In the genomic region with DNA sequence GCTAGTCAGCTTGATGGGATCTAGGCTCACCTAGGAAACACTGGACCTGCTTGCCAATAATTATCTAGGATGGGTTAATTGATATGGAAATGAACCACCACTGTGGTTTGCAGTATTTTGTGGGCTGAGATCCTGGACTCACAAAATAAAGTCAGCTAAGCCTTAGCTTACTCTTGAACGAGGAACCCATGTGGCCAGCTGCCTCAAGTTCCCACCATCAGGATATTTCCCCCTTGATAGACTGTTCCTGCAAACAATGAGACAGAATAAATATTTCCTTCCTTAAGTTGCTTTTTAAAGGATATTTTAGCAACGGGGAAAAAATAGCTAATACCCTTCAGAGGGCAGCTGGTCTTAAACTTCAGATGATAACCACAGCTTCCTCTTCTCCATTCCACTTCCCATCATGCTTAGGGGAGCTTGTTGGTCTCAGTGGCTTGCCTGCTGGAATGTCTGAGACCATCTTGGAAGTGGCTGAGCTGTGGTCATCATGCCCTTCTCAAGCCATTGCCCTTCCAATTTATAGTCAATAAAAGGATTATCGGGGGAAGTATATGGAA, we compare ENCODE assay signal across 27 mouse cellular contexts.
DNase-seq lines count a peak whose midpoint lies in the region; ATAC-seq lines count a peak whose summit lies in the region.
"Had no signal": no experiment of that assay in that cellular context is flagged by ENCODE, and none has a peak within 500 bp of the region (broad histone marks: within the 10 kb centered on the region; RNA-seq: fewer than 3 reads in every experiment).

No protein-coding gene starts in this region.

- H3K27ac ChIP-seq in intestine, embryonic 16.5 days (ENCODE audit: low read length): no peak overlapping the region
- H3K27ac ChIP-seq: embryonic facial prominence, embryonic 12.5 days; forebrain, embryonic 15.5 days; gastrocnemius, adult 2 months; hindbrain, embryonic 10.5 days; liver, embryonic 14.5 days; midbrain, embryonic 13.5 days; neural tube, embryonic 13.5 days; stomach, embryonic 15.5 days had no signal

- 68% methylated on average over 3 of the region's 3 CpGs for WGBS in intestine, embryonic 16.5 days

- no peak overlapping the region for H3K4me3 ChIP-seq in intestine, embryonic 16.5 days (ENCODE audit: low read length)
- H3K4me3 ChIP-seq: embryonic facial prominence, embryonic 12.5 days; forebrain, embryonic 15.5 days; gastrocnemius, adult 2 months; heart, embryonic 12.5 days; hindbrain, embryonic 10.5 days; midbrain, embryonic 13.5 days; neural tube, embryonic 13.5 days; stomach, embryonic 15.5 days had no signal

- no peaks in the 10 kb centered on the region for H3K4me1 ChIP-seq in intestine, embryonic 16.5 days (ENCODE audit: control insufficient read depth, insufficient read depth, low read length)
- H3K4me1 ChIP-seq: embryonic facial prominence, embryonic 12.5 days; forebrain, embryonic 15.5 days; heart, embryonic 12.5 days; hindbrain, embryonic 10.5 days; midbrain, embryonic 13.5 days; neural tube, embryonic 13.5 days; stomach, embryonic 15.5 days had no signal

- no peak overlapping the region for H3K4me2 ChIP-seq in intestine, embryonic 16.5 days (ENCODE audit: low read depth, low read length)
- H3K4me2 ChIP-seq: embryonic facial prominence, embryonic 12.5 days; forebrain, embryonic 15.5 days; heart, embryonic 12.5 days; lung, embryonic 14.5 days; midbrain, embryonic 13.5 days; neural tube, embryonic 13.5 days; stomach, embryonic 15.5 days had no signal

- no peaks in the 10 kb centered on the region for H3K9me3 ChIP-seq in intestine, embryonic 16.5 days (ENCODE audit: control insufficient read depth, low read length)
- H3K9me3 ChIP-seq: embryonic facial prominence, embryonic 12.5 days; forebrain, embryonic 15.5 days; heart, embryonic 12.5 days; hindbrain, embryonic 10.5 days; midbrain, embryonic 13.5 days; neural tube, embryonic 13.5 days; stomach, embryonic 15.5 days had no signal

- intact Hi-C loops in heart, postnatal 25 days (cut with DNase I): no loop called here

- peak; percentile 92 for DNase-seq in heart, adult 11 months
- DNase-seq in heart, postnatal 25 days (ENCODE audit: low spot score): no peak
- DNase-seq in 416B (ENCODE audit: low read depth): peak; percentile 70
- no peak for DNase-seq in cerebellum, adult 11 months
- DNase-seq: adrenal gland, postnatal 36 days; cerebellum, adult 9-10 months; cerebellum, postnatal 36 days; embryo, embryonic 11 days; gastrocnemius, adult 2 months; gastrocnemius, postnatal 36 days; kidney, adult 9 months; kidney, postnatal 10 days; layer of hippocampus, adult 9-11 months; liver; lung, embryonic 14.5 days had no signal

- ATAC-seq in common myeloid progenitor, adult 5-6 weeks (replicated peaks; ENCODE audit: low read depth, poor library complexity, severe bottlenecking): peak; percentile 52
- peak; percentile 63 for ATAC-seq in megakaryocyte progenitor cell, adult 5-6 weeks (replicated peaks; ENCODE audit: poor library complexity)
- no peak for ATAC-seq in intestine, embryonic 16.5 days
- ATAC-seq: forebrain, embryonic 15.5 days; hindbrain, embryonic 16.5 days; midbrain, embryonic 13.5 days had no signal

- no peaks in the 10 kb centered on the region for H3K27me3 ChIP-seq in intestine, embryonic 16.5 days (replicated peaks; ENCODE audit: control insufficient read depth, insufficient read depth, low read length)
- H3K27me3 ChIP-seq: embryonic facial prominence, embryonic 12.5 days; forebrain, embryonic 15.5 days; heart, embryonic 12.5 days; midbrain, embryonic 13.5 days; neural tube, embryonic 13.5 days; stomach, embryonic 15.5 days had no signal

- no peak overlapping the region for H3K9ac ChIP-seq in intestine, embryonic 16.5 days (ENCODE audit: low read depth, low read length)
- H3K9ac ChIP-seq: embryonic facial prominence, embryonic 12.5 days; forebrain, embryonic 15.5 days; heart, embryonic 12.5 days; liver, embryonic 14.5 days; lung, embryonic 14.5 days; midbrain, embryonic 13.5 days; neural tube, embryonic 13.5 days; stomach, embryonic 15.5 days had no signal

- H3K36me3 ChIP-seq in intestine, embryonic 16.5 days (ENCODE audit: control insufficient read depth, insufficient read depth, low read length): no peaks in the 10 kb centered on the region
- H3K36me3 ChIP-seq: embryonic facial prominence, embryonic 12.5 days; forebrain, embryonic 15.5 days; heart, embryonic 12.5 days; hindbrain, embryonic 10.5 days; midbrain, embryonic 13.5 days; neural tube, embryonic 13.5 days; stomach, embryonic 15.5 days had no signal

Comparison
In these comparisons a context has a peak if more than half of its experiments do, and no peak if none do; other contexts are left out.
1. DNase-seq: peak in heart, adult 11 months (single experiment) and 416B (single experiment); none in heart, postnatal 25 days (single experiment) and cerebellum, adult 11 months (single experiment).